Mouse (Mus musculus): ENCODE measurements around the gene Olfr39. TPM values are rescaled to one million over a fixed set of nuclear protein-coding genes. Genes with fewer than 3 reads are reported as not detected.
"Not testable (repeated sequence)": the region's sequence is repeated elsewhere in the genome, so short reads cannot be mapped to it uniquely, and the experiment has no call there.

Olfr39 gene
- not detected for total RNA-seq (2021)

- intact Hi-C loops (cut with DNase I), result no loop called here
- no peak for DNase-seq (ENCODE audit: extremely low spot score in 1 of 2, low spot score in 2 of 2)
Measured at GRCm38 (mm10) chr9:20282051-20282450, at the start of gene Olfr39. Gene Olfr39 (plus strand): TSS chr9:20282351.

GRCm38 (mm10) chr9:20236819-20237218, 45.3 kb upstream of the Olfr39 start, which contains the start of gene Olfr872:
Gene Olfr872 (plus strand): TSS chr9:20237119.
- intact Hi-C loops (cut with DNase I), result no loop called here

GRCm38 (mm10) chr9:20237378-20237777, 44.8 kb upstream of the Olfr39 start:
- no peak for DNase-seq (ENCODE audit: extremely low spot score in 1 of 2, low spot score in 2 of 2)
- intact Hi-C loops (cut with DNase I), result no loop called here

More at GRCm38 (mm10) chr9:20236819-20237218, 45.3 kb upstream of the Olfr39 start, which contains the start of gene Olfr872:
- DNase-seq (ENCODE audit: extremely low spot score in 1 of 2, low spot score in 2 of 2), result no peak

- intact Hi-C loops (cut with DNase I); DNase-seq (ENCODE audit: extremely low spot score in 1 of 2, low spot score in 2 of 2): not testable (repeated sequence)
Measured at GRCm38 (mm10) chr9:20295562-20295961, 13.4 kb downstream of the Olfr39 start.

- DNase-seq (ENCODE audit: extremely low spot score in 1 of 2, low spot score in 2 of 2), result no peak
- intact Hi-C loops (cut with DNase I), result no loop called here
Measured at GRCm38 (mm10) chr9:20298232-20298631, 16.1 kb downstream of the Olfr39 start, which contains the start of gene Olfr873. Gene Olfr873 (plus strand): TSS chr9:20298532.

GRCm38 (mm10) chr9:20335994-20336393, 53.8 kb downstream of the Olfr39 start, which contains the start of gene Olfr18:
Gene Olfr18 (minus strand): TSS chr9:20336094.
- intact Hi-C loops (cut with DNase I), result no loop called here
- no peak for DNase-seq (ENCODE audit: extremely low spot score in 1 of 2, low spot score in 2 of 2)

Other genes with a start within 250 kb of the Olfr39 start
- not detected for gene Olfr867, start 224.8 kb upstream of the Olfr39 start, total RNA-seq (2021)
- not detected for gene Olfr868, start 183.7 kb upstream of the Olfr39 start, total RNA-seq (2021)
- not detected for gene Olfr869, start 153.3 kb upstream of the Olfr39 start, total RNA-seq (2021)
- gene Olfr870, start 108.3 kb upstream of the Olfr39 start, total RNA-seq (2021), result not detected
- not detected for gene Olfr871, start 70.1 kb upstream of the Olfr39 start, total RNA-seq (2021)
- gene Olfr872, start 45.2 kb upstream of the Olfr39 start, total RNA-seq (2021), result not detected
- not detected for gene Olfr873, start 16.2 kb downstream of the Olfr39 start, total RNA-seq (2021)
- not detected for gene Olfr18, start 53.7 kb downstream of the Olfr39 start, total RNA-seq (2021)
- gene Zfp560, start 102.8 kb downstream of the Olfr39 start, total RNA-seq (2021), result 10 to 100 TPM; 13.5 to 15.5 TPM
- 10 to 100 TPM; 30.9 to 31.5 TPM for gene Zfp26, start 177.8 kb downstream of the Olfr39 start, total RNA-seq (2021)
- 10 to 100 TPM; 30.0 to 33.5 TPM for gene Zfp426, start 210.4 kb downstream of the Olfr39 start, total RNA-seq (2021)
- 10 to 100 TPM; 54.4 to 56.7 TPM for gene Zfp266, start 239.1 kb downstream of the Olfr39 start, total RNA-seq (2021)

Measured in left cerebral cortex, postnatal 10 days (tissue).